Mouse (Mus musculus) lung, embryonic 14.5 days (tissue): Measurements from ENCODE around the gene Tsga10ip. TPM values are rescaled to one million over a fixed set of nuclear protein-coding genes. Genes with fewer than 3 reads are reported as not detected.

ENCODE experiments used
- ATAC-seq: fragments of 200-750 bp; cut with Nextera tagmentation; 2 replicates; pipeline ENCODE4 v1.8.0; 2017; ENCODE audit warnings: mild to moderate bottlenecking, moderate TSS enrichment, moderate library complexity; ENCODE audit not compliant: insufficient read depth
- DNase-seq: peaks from one replicate; pipeline ENCODE4 v3.0.0-alpha.2; 2015
- H3K27ac ChIP-seq: fragments of 300-500 bp; sonication (generic); 2 replicates; pipeline ENCODE4 v1.5.1; 2014; ENCODE audit warnings: low read depth, mild to moderate bottlenecking, moderate library complexity
- H3K27me3 ChIP-seq: fragments of 300-500 bp; sonication (generic); 2 replicates; pipeline ENCODE4 v1.6.1; 2014; ENCODE audit warnings: low read length, control low read depth; ENCODE audit not compliant: insufficient read depth
- H3K36me3 ChIP-seq: fragments of 300-500 bp; sonication (generic); 2 replicates; pipeline ENCODE4 v1.6.1; 2014; ENCODE audit warnings: control low read depth; ENCODE audit not compliant: insufficient read depth
- H3K4me1 ChIP-seq: fragments of 300-500 bp; sonication (generic); 2 replicates; pipeline ENCODE4 v1.6.1; 2014; ENCODE audit warnings: antibody characterized with exemption, control low read depth; ENCODE audit not compliant: insufficient read depth
- H3K4me2 ChIP-seq: fragments of 300-500 bp; sonication (generic); 2 replicates; pipeline ENCODE4 v1.6.1; 2014; ENCODE audit warnings: mild to moderate bottlenecking
- H3K4me3 ChIP-seq: fragments of 300-500 bp; sonication (generic); 2 replicates; pipeline ENCODE4 v1.5.1; 2014; ENCODE audit warnings: low read depth, low read length
- H3K9ac ChIP-seq: fragments of 300-500 bp; sonication (generic); 2 replicates; pipeline ENCODE4 v1.6.1; 2014
- H3K9me3 ChIP-seq: fragments of 300-500 bp; sonication (generic); 2 replicates; pipeline ENCODE4 v1.6.1; 2016; ENCODE audit warnings: low read depth, low read length, control low read depth
- CTCF ChIP-seq: IDR thresholded peaks from 2 replicates; pipeline ENCODE4 v1.5.1; 2016; ENCODE audit warnings: antibody characterized with exemption, low read depth
- WGBS: fragments of 180-500 bp; shearing (Covaris S2); extraction: QIAGEN DNeasy Blood & Tissue Kit; methylation state at CpG from one replicate; pipeline ENCODE4 v1.1.7; 2014; 5-methylcytosine and 5-hydroxymethylcytosine counted together
- polyA plus RNA-seq: library from polyadenylated mRNA; unstranded; fragments of >200 nt; fragmentation: Nextera tagmentation; extraction: Ambion mirVana; gene quantifications from 2 replicates; pipeline ENCODE4 v1.2.1, GENCODE M21; 2014

The Tsga10ip gene
- polyA plus RNA-seq, 1 experiment from 2014 or later = not detected

DNA sequence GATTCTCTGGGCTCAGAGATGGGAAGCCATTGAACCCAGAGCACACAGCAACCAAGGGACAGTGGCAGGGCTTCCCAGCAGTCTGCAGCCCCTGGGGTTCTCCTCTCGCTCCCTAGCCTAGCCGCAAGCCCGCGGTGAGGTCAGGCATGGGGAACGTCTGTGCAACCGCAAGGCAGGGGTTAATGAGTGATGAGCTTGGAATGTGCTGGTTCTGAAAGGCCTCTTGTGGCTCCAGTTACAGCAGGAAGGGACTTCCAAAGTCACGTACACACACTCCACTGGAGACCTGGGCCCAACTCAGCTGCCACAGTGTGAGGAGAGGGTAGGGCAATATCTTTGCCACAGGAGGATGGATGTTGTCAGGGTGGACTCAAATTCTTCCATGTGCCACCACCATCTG lies 42.6 kb upstream of the Tsga10ip start:
- no peak overlapping the region for H3K27ac ChIP-seq
- H3K27me3 ChIP-seq = peaks cover 35% of the 10 kb centered on the region
- no peak overlapping the region for H3K9ac ChIP-seq
- WGBS = 21% methylated on average over 7 of the region's 7 CpGs
- H3K4me2 ChIP-seq = no peak overlapping the region
- DNase-seq (no peak), ATAC-seq (no peak)
- H3K9me3 ChIP-seq = 0 out of 2 replicates have a peak, but pooled peaks cover 4% of the 10 kb centered on the region
- no peaks in the 10 kb centered on the region for H3K4me1 ChIP-seq
- TF ChIP-seq CTCF = no peak
- H3K4me3 ChIP-seq = no peak overlapping the region
- H3K36me3 ChIP-seq = no peaks in the 10 kb centered on the region

DNA sequence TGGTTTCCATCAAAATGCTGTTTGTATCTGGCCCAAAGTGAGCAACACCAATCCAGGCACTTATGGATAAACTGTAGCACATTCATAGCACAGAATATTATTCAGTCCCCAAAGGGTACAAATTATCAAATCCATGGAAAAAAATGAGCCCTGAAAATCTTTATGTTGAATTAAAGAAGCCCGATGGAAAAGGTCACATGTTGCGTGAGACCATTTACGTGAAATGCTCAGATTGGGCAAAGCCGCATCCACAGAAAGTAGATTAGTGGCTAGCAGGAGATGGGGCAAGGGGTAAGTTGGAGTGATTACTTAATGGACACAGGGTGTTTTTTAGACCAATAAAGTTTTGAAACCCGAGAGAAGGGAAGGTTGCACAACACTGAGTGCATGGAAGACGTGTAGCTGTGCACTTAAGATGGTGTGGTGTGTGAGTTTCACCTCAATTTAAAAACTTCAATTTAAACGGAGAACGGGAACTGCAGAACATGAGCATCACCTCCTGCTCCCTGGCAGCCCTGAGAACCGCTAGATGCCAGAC lies 42.1 kb upstream of the Tsga10ip start:
- Histone ChIP-seq H3K4me3 (no peak overlapping the region), H3K9ac (no peak overlapping the region), H3K27ac (no peak overlapping the region), H3K4me2 (no peak overlapping the region), H3K36me3 (no peaks in the 10 kb centered on the region), H3K27me3 (peaks cover 30% of the 10 kb centered on the region), H3K4me1 (no peaks in the 10 kb centered on the region), H3K9me3 (0 out of 2 replicates have a peak, but pooled peaks cover 4% of the 10 kb centered on the region)
- no peak for ATAC-seq
- DNase-seq = no peak
- 60% methylated on average over 9 of the region's 9 CpGs for WGBS
- TF ChIP-seq CTCF = no peak

DNA sequence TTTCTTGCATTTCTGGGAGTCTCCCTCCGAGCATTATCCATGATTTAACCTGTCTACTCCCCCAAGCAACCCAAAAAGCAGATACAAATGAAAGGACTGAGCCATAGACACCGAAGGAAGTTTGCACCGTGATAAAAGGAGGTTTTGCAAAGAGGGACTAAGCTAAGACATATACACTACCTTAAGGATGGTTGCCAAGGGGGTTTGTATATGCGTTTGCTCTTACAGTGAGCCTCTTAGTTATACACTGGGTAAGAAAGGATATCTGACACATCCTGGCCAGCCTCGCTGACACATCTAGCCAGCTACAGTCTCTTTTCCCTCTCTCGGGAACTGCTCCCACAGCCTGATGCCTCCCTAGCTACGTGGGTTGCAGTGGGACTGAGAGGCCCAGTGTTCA lies 31.6 kb upstream of the Tsga10ip start:
- H3K36me3 ChIP-seq = no peaks in the 10 kb centered on the region
- no peak for TF ChIP-seq CTCF
- H3K4me3 ChIP-seq = no peak overlapping the region
- H3K9ac ChIP-seq = peak overlapping the region; percentile 53; the same call in 1 of the 2 replicates
- H3K4me1 ChIP-seq = peaks cover 9% of the 10 kb centered on the region
- no peak for DNase-seq
- ATAC-seq = no peak
- peak overlapping the region; percentile 88; the same call in 1 of the 2 replicates for H3K27ac ChIP-seq
- 56% methylated on average over 7 of the region's 7 CpGs for WGBS
- H3K27me3 ChIP-seq = 0 out of 2 replicates have a peak, but pooled peaks cover 4% of the 10 kb centered on the region
- H3K4me2 ChIP-seq = peak overlapping the region; percentile 76
- H3K9me3 ChIP-seq = no peaks in the 10 kb centered on the region

DNA sequence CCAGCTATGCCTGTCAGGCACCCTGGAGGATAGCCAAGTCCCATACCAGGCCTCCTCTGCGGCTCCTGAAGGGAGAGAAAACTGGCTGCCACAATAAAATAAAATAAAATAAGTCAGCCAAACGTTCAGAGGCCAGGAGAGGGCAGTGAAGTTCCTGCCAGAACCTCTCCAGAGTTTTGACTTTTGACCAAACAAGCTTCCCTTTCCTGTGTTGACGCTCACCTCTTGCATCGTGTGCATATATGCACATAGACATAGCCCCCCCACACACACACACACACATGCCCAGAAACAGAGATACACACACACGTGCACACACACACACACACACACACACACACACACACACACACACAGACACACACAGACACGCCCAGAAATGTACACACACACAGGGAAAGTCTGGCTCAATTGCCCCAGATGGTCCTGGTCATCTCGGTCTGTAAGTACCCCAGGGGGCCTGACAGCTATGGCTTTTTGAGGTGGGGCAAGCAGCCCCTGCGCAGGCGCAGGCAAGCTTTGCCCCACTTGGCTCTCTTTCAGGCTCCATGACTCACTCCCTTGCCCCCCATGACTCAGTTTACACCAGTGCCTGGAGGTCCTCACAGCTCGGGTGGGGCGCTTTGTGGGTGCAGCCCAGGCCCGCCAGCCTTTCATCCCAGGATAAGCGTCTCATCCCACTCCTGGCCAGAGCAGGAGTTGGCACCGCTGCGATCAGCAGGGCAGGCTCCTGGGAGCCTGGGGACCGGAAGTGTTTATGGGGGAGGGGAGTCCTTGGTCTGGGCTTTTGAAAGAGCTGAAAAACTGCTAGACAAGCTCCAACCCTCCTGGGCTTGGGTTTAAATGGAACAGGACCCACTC lies 30.9 kb upstream of the Tsga10ip start:
- H3K4me2 ChIP-seq = peak overlapping the region; percentile 76
- H3K4me1 ChIP-seq = peaks cover 9% of the 10 kb centered on the region
- peak overlapping the region; percentile 53 for H3K9ac ChIP-seq
- peak; percentile 59 for TF ChIP-seq CTCF
- H3K36me3 ChIP-seq = 0 out of 2 replicates have a peak, but pooled peaks cover 2% of the 10 kb centered on the region
- peak overlapping the region; percentile 88 for H3K27ac ChIP-seq
- no peaks in the 10 kb centered on the region for H3K9me3 ChIP-seq
- H3K4me3 ChIP-seq = peak overlapping the region; percentile 29
- H3K27me3 ChIP-seq = 0 out of 2 replicates have a peak, but pooled peaks cover 4% of the 10 kb centered on the region
- 8% methylated on average over 16 of the region's 16 CpGs for WGBS
- peak; percentile 87 for DNase-seq
- peak; percentile 78 for ATAC-seq

DNA sequence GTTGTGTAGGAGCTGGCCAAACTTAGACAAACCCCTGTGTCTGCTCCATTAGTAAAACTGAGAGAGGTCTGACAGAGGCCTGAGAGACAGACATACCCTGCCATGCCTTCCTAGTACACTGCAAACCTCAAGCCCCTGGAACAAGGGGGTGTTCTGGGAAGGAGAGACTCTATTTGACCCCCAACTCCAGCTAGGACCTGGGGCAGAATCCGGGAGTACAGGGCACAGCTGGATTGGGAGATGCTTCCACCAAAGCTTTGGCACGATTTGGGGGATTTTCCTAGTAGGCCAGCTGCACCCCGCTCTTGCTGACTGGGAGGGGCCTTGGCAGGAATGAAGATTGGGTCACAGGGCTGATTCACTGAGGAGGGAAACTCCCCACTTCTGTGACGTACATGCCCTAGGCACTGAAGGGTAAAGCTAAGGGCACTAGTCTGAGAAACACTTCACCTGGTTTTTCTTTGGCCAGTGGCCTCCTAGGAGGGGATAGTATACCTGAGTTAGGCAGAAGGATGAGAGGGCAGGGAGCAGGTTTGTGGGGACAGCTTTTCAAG lies 29.7 kb upstream of the Tsga10ip start:
- ATAC-seq (no peak), DNase-seq (no peak)
- H3K27ac ChIP-seq = no peak overlapping the region
- no peak overlapping the region for H3K9ac ChIP-seq
- no peak for TF ChIP-seq CTCF
- H3K36me3 ChIP-seq = peaks cover 6% of the 10 kb centered on the region
- peaks cover 9% of the 10 kb centered on the region for H3K4me1 ChIP-seq
- no peaks in the 10 kb centered on the region for H3K9me3 ChIP-seq
- H3K4me2 ChIP-seq = no peak overlapping the region
- no peak overlapping the region for H3K4me3 ChIP-seq
- WGBS = 73% methylated on average over 4 of the region's 4 CpGs
- no peaks in the 10 kb centered on the region for H3K27me3 ChIP-seq

DNA sequence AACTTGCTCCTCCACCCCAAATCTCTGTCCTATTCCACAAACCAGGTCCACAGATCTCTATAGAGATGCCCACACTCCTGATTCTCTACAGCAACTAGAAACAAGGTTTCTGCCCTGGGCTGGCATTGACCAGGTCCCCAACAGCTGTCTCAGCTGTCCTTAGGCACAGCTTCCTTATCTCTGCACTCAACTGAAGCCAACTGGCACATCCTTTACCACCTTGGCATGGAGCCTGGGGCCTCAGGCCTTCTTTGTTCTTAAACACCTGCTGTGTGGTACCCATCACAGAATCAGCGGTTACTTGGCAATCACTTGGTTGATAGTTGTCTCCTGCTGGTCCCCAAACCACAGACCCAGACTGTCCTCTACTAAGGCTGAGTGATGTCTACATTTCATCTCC lies 28.1 kb upstream of the Tsga10ip start:
- TF ChIP-seq CTCF = no peak
- no peak for ATAC-seq
- Histone ChIP-seq H3K27me3 (no peaks in the 10 kb centered on the region), H3K9ac (no peak overlapping the region), H3K4me2 (no peak overlapping the region), H3K4me3 (no peak overlapping the region), H3K9me3 (no peaks in the 10 kb centered on the region), H3K36me3 (peaks cover 20% of the 10 kb centered on the region), H3K4me1 (peaks cover 16% of the 10 kb centered on the region), H3K27ac (no peak overlapping the region)
- 66% methylated on average over 1 of the region's 1 CpGs for WGBS
- DNase-seq = no peak

DNA sequence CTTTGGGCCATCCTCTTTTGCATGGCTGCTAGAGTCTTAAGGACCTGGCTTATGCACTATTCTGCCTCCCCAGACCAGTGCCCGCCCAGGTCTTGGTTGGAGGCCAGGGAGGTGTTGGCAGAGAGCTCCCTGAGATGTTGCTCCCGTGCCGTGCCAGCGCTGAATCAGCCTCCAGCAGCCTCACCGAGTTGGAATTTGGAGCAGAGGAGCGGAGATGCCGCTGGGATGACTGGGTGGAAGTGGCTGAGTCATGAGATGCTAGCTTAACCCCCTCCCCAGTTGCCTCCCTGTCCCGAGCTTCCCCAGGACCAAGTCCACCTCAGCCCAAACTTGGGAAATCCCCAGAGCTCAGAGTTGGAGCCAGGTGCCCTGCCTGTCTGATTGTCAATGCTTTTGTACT lies 27.5 kb upstream of the Tsga10ip start:
- Histone ChIP-seq H3K9ac (no peak overlapping the region), H3K4me3 (no peak overlapping the region), H3K9me3 (no peaks in the 10 kb centered on the region), H3K27ac (no peak overlapping the region), H3K4me1 (peaks cover 16% of the 10 kb centered on the region), H3K36me3 (peaks cover 20% of the 10 kb centered on the region), H3K27me3 (no peaks in the 10 kb centered on the region), H3K4me2 (no peak overlapping the region)
- ATAC-seq = no peak
- WGBS = 60% methylated on average over 8 of the region's 8 CpGs
- TF ChIP-seq CTCF = no peak
- no peak for DNase-seq
